Mouse (Mus musculus) CH12F3 (cell line): Measurements from ENCODE around the gene Krtap4-8.
"Not testable (repeated sequence)": the region's sequence is repeated elsewhere in the genome, so short reads cannot be mapped to it uniquely, and the experiment has no call there.

Experiments
- in situ Hi-C: fragments of 300-500 bp; cut with MboI; formaldehyde crosslinking; loops from 2 replicates; pipeline ENCODE4 v1.14.3; 2020; ENCODE audit warnings: low sequenced_read_pairs

Gene Krtap4-8

DNA sequence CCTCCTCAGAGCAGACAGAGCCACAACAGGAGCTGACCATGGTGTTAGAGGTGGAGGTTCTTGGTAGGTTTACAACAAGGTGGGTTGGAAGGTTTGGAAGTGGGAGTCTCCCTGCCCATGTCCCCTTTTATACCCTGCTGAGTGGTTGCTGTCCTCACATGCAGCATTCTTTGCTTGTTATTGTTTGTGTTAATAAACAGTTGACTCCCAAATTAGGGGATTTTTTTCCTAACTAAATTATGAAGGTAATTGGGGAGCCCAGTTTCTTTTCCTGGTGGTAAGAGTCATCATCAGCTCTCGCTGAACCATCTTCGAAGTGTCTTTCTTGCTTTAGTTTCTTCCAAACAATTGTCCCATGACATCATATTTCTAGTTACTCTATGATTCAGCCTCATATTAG lies at the start of gene Krtap4-8:
Krtap4-8 (minus strand) TSS at position 101 of the 400 bp plus-strand sequence.
- in situ Hi-C loops, result no loop called here

DNA sequence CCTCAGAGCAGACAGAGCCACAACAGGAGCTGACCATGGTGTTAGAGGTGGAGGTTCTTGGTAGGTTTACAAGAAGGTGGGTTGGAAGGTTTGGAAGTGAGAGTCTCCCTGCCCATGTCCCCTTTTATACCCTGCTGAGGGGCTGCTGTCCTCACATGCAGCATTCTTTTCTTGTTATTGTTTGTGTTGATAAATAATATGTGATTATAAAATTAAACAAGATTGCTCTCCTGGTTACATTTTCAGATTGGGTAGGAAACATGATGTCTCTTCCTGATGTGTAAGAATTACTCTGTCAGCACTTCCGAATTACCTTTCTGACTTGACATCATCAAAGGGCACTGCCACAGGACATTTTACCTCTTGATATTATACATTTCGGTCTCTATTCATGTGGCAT lies 35.1 kb upstream of the Krtap4-8 start, which contains the start of gene Gm11564:
Gm11564 (minus strand) TSS at position 101 of the 400 bp plus-strand sequence.
- in situ Hi-C loops, result not testable (repeated sequence)

DNA sequence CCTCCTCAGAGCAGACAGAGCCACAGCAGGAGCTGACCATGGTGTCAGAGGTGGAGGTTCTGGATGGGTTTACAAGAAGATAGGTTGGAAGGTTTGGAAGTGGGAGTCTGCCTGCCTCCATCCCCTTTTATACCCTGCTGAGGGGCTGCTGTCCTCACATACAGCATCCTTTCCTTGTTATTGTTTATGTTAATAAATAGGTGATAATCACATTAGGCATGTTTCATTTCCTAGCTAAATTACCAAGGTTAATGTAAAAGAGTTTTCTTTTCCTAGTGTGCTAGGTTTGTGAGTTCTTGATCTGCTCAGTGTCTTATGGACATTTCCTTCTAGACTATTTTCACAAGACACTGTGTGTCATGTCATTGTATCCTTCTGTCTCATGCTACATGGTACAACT lies 29.3 kb upstream of the Krtap4-8 start, which contains the start of gene Krtap4-13:
Krtap4-13 (minus strand) TSS at position 101 of the 400 bp plus-strand sequence.
- in situ Hi-C loops, result not testable (repeated sequence)

DNA sequence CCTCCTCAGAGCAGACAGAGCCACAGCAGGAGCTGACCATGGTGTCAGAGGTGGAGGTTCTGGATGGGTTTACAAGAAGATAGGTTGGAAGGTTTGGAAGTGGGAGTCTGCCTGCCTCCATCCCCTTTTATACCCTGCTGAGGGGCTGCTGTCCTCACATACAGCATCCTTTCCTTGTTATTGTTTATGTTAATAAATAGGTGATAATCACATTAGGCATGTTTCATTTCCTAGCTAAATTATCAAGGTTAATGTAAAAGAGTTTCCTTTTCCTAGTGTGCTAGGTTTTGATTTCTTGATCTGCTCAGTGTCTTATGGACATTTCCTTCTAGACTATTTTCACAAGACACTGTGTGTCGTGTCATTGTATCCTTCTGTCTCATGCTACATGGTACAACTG lies 23.8 kb upstream of the Krtap4-8 start, which contains the start of gene Gm11554:
Gm11554 (minus strand) TSS at position 101 of the 400 bp plus-strand sequence.
- in situ Hi-C loops, result not testable (repeated sequence)

DNA sequence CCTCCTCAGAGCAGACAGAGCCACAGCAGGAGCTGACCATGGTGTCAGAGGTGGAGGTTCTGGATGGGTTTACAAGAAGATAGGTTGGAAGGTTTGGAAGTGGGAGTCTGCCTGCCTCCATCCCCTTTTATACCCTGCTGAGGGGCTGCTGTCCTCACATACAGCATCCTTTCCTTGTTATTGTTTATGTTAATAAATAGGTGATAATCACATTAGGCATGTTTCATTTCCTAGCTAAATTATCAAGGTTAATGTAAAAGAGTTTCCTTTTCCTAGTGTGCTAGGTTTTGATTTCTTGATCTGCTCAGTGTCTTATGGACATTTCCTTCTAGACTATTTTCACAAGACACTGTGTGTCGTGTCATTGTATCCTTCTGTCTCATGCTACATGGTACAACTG lies 18.3 kb upstream of the Krtap4-8 start, which contains the start of gene Gm11569:
Gm11569 (minus strand) TSS at position 101 of the 400 bp plus-strand sequence.
- in situ Hi-C loops, result not testable (repeated sequence)

DNA sequence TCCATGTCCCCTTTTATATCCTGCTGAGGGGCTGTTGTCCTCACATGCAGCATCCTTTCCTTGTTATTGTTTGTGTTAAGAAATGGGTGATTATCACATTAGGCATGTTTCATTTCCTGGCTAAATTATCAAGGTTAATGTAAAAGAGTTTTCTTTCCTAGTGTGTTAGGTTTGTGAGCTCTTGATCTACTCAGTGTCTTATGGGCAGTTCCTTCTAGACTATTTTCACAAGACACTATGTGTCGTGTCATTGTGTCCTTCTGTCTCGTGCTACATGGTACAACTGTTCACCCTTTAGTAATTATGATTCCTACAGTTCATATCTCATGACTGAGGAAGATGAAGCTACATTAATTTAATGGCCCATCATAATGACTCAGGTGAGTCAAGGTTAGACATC lies 12.9 kb upstream of the Krtap4-8 start, which contains the start of gene Gm11596:
Gm11596 (minus strand) TSS at position 101 of the 400 bp plus-strand sequence.
- in situ Hi-C loops, result no loop called here

DNA sequence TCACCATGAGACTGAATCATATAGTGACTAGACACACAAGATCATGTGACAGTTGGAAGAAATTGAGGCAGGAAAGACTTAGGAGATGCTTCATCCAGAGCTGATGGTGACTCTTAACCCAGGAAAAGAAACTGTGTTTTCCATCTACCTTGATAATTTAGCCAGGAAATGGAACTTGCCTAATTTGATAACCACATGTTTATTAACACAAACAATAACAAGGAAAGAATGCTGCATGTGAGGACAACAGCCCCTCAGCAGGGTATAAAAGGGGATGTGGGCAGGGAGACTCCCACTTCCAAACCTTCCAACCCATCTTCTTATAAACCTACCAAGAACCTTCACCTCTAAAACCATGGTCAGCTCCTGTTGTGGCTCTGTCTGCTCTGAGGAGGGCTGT lies 4.4 kb upstream of the Krtap4-8 start, which contains the start of gene Krtap4-9:
Krtap4-9 (plus strand) TSS at position 301 of the 400 bp plus-strand sequence.
- in situ Hi-C loops, result not testable (repeated sequence)

DNA sequence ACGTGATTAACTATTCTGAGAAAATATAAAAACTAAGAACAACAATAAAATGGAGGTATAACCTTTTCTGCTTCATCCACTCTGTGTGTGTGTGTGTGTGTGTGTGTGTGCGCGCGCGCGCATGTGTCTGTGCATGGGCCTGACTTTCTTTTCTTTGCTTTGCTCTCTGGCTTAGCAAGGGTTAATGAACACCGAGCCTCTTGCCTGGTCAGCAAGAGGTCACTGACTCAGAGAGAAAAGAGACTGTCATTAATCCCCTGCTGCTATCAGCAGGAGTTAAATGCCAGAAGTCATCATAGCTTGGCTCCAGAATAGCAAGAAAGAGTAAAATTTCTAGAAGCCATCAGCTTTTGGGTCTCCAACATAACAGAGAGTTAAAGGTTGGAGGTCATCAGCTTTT lies 2.1 kb downstream of the Krtap4-8 start:
- in situ Hi-C loops, result no loop called here

DNA sequence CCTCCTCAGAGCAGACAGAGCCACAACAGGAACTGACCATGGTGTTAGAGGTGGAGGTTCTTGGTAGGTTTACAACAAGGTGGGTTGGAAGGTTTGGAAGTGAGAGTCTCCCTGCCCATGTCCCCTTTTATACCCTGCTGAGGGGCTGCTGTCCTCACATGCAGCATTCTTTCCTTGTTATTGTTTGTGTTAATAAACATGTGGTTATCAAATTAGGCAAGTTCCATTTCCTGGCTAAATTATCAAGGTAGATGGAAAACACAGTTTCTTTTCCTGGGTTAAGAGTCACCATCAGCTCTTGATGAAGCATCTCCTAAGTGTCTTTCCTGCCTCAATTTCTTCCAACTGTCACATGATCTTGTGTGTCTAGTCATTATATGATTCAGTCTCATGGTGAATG lies 7.7 kb downstream of the Krtap4-8 start, which contains the start of gene Gm11595:
Gm11595 (minus strand) TSS at position 101 of the 400 bp plus-strand sequence.
- in situ Hi-C loops, result not testable (repeated sequence)

DNA sequence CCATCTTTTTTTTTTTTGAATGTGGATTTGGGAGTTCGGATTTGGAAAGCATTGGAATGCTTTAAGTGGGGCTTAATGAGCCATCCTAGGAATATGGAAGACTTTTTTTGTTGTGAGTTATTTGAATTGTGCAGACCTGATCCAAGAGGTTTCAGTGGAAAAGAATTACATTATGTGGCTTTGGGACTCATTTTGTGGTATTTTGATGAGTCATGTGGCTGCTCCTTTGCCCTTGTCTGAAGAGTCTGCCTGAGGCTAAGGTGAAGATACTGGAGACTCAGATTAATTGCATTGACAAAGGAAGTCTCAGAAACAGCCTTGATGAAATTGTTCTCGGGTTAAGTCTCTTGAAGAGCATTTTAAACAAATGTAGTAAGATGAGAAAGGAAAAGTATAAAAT lies 12.1 kb downstream of the Krtap4-8 start:
- in situ Hi-C loops, result no loop called here

DNA sequence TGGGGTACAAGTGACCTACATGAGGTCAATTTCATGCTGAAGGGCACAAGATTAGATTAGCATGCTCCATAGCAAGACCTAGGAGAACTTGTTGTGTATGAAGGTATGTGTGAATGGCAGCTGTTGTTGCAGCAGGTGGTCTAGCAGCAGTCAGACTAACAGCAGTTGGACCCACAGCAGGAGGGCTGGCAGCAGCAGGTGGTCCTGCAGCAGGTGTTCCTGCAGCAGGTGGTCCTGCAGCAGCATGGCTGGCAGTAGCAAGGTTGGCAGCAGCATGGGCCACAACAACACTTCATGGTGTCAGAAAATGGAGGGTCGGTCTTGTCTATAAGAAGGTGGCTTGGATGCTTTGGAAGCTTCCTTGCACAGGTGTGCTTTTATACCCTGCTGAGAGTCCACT lies 21.6 kb downstream of the Krtap4-8 start:
- in situ Hi-C loops, result no loop called here

DNA sequence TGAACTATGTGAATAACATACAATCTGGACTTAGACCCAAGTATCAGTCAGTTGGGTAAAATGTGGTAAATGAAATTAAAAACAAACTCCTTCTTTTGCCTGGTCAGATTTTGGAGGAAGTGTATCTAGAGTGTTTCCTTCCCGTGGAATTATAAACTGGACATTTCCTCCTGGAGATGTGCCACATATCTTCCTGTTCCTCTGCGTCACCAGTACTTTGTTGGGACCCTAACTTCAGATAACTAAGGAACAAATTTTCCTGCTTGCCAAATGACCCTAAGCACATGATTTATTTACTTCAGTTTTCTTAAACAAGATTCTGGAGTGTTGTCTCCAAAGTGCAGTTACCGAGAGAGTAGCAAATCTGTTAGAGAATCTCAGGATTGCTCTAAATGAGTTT lies 36.5 kb downstream of the Krtap4-8 start:
- in situ Hi-C loops, result no loop called here

DNA sequence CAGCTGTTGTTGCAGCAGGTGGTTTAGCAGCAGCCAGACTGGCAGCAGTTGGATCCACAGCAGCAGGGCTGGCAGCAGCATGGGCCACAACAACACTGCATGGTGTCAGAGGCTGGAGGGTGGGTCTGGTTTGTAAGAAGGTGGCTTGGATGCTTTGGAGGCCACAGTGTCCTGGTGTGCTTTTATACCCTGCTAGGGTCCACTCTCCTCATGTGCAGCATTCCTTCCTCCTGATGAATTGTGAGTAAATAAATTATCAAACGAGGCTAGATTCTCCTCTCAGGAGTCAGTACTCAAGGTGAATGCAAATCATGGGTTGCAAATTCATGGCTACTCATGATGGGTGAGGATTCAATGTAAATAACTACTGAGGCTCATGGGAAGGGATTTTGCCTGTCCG lies 46.3 kb downstream of the Krtap4-8 start, which contains the start of gene Gm14180:
Gm14180 (minus strand) TSS at position 101 of the 400 bp plus-strand sequence.
- in situ Hi-C loops, result no loop called here
